Mouse (Mus musculus): ENCODE measurements at regions not wholly inside any gene's neighbourhood (a gene's known extent, or its start where the extent isn't known, plus 50 kb on each side); places are given as distances from the start of the nearest gene placed in this dataset.

GRCm38 (mm10) chr9:115604968-115605682 lies 294.9 kb upstream of the Stt3b start:
- DNase-seq (ENCODE audit: extremely low read depth, low read depth, low spot score): no peak

GRCm38 (mm10) chr9:115607961-115608360 lies 297.7 kb upstream of the Stt3b start:
- DNase-seq (ENCODE audit: extremely low read depth, low read depth, low spot score): no peak

- DNase-seq (ENCODE audit: extremely low read depth, low read depth, low spot score): no peak
These were observed 298.2 kb upstream of the Stt3b start for GRCm38 (mm10) chr9:115608377-115608776.

GRCm38 (mm10) chr9:115609904-115610303 lies 299.4 kb upstream of the Gadl1 start:
- no peak for DNase-seq (ENCODE audit: extremely low read depth, low read depth, low spot score)

GRCm38 (mm10) chr9:115611713-115612112 lies 297.5 kb upstream of the Gadl1 start:
- no peak for DNase-seq (ENCODE audit: extremely low read depth, low read depth, low spot score)

GRCm38 (mm10) chr9:115612908-115613307 lies 296.3 kb upstream of the Gadl1 start:
- no peak for DNase-seq (ENCODE audit: extremely low read depth, low read depth, low spot score)

GRCm38 (mm10) chr9:115614007-115614406 lies 295.2 kb upstream of the Gadl1 start:
- no peak for DNase-seq (ENCODE audit: extremely low read depth, low read depth, low spot score)

- no peak for DNase-seq (ENCODE audit: extremely low read depth, low read depth, low spot score)
These were observed 291.3 kb upstream of the Gadl1 start for GRCm38 (mm10) chr9:115617909-115618308.

GRCm38 (mm10) chr9:115623948-115624347 lies 285.3 kb upstream of the Gadl1 start:
- DNase-seq (ENCODE audit: extremely low read depth, low read depth, low spot score): no peak

GRCm38 (mm10) chr9:115624721-115625496 lies 284.3 kb upstream of the Gadl1 start:
- DNase-seq (ENCODE audit: extremely low read depth, low read depth, low spot score): no peak

- no peak for DNase-seq (ENCODE audit: extremely low read depth, low read depth, low spot score)
These were observed 281.7 kb upstream of the Gadl1 start for GRCm38 (mm10) chr9:115627551-115627950.

GRCm38 (mm10) chr9:115637114-115637513 lies 272.1 kb upstream of the Gadl1 start:
- no peak for DNase-seq (ENCODE audit: extremely low read depth, low read depth, low spot score)

- DNase-seq (ENCODE audit: extremely low read depth, low read depth, low spot score): no peak
These were observed 268.5 kb upstream of the Gadl1 start for GRCm38 (mm10) chr9:115640781-115641180.

- no peak for DNase-seq (ENCODE audit: extremely low read depth, low read depth, low spot score)
These were observed 267.2 kb upstream of the Gadl1 start for GRCm38 (mm10) chr9:115642032-115642431.

GRCm38 (mm10) chr9:115644953-115645352 lies 264.3 kb upstream of the Gadl1 start:
- DNase-seq (ENCODE audit: extremely low read depth, low read depth, low spot score): no peak

- DNase-seq (ENCODE audit: extremely low read depth, low read depth, low spot score): no peak
These were observed 263.0 kb upstream of the Gadl1 start for GRCm38 (mm10) chr9:115646226-115646625.

- DNase-seq (ENCODE audit: extremely low read depth, low read depth, low spot score): no peak
These were observed 257.5 kb upstream of the Gadl1 start for GRCm38 (mm10) chr9:115651708-115652107.

GRCm38 (mm10) chr9:115653116-115653515 lies 256.1 kb upstream of the Gadl1 start:
- DNase-seq (ENCODE audit: extremely low read depth, low read depth, low spot score): no peak

GRCm38 (mm10) chr9:115654933-115655332 lies 254.3 kb upstream of the Gadl1 start:
- DNase-seq (ENCODE audit: extremely low read depth, low read depth, low spot score): no peak

- no peak for DNase-seq (ENCODE audit: extremely low read depth, low read depth, low spot score)
These were observed 252.7 kb upstream of the Gadl1 start for GRCm38 (mm10) chr9:115656538-115656937.

GRCm38 (mm10) chr9:115656994-115657713 lies 252.1 kb upstream of the Gadl1 start:
- no peak for DNase-seq (ENCODE audit: extremely low read depth, low read depth, low spot score)

- DNase-seq (ENCODE audit: extremely low read depth, low read depth, low spot score): no peak
These were observed 250.8 kb upstream of the Gadl1 start for GRCm38 (mm10) chr9:115658477-115658876.

Data from fat pad, adult 2 months (tissue).